Mouse (Mus musculus): ENCODE results near the gene Shb.
"Not testable (repeated sequence)": the region's sequence is repeated elsewhere in the genome, so short reads cannot be mapped to it uniquely, and the experiment has no call there.

The Shb gene

GRCm38 (mm10) chr4:45402281-45402680, 130.0 kb downstream of the Shb start:
- in situ Hi-C loops (cut with MboI, MseI): no loop called here

- in situ Hi-C loops (cut with MboI, MseI): no loop called here
Observed at GRCm38 (mm10) chr4:45399421-45400210, 132.7 kb downstream of the Shb start.

GRCm38 (mm10) chr4:45398315-45398714, 134.0 kb downstream of the Shb start:
- in situ Hi-C loops (cut with MboI, MseI): not testable (repeated sequence)

- in situ Hi-C loops (cut with MboI, MseI): not testable (repeated sequence)
Observed at GRCm38 (mm10) chr4:45396211-45396610, 136.1 kb downstream of the Shb start.

- in situ Hi-C loops (cut with MboI, MseI): no loop called here
Observed at GRCm38 (mm10) chr4:45393658-45394057, 138.6 kb downstream of the Shb start.

GRCm38 (mm10) chr4:45392994-45393393, 139.3 kb downstream of the Shb start:
- in situ Hi-C loops (cut with MboI, MseI): no loop called here

- in situ Hi-C loops (cut with MboI, MseI): no loop called here
Observed at GRCm38 (mm10) chr4:45392572-45392971, 139.7 kb downstream of the Shb start.

GRCm38 (mm10) chr4:45392099-45392498, 140.2 kb downstream of the Shb start:
- in situ Hi-C loops (cut with MboI, MseI): no loop called here

GRCm38 (mm10) chr4:45387296-45387695, 145.0 kb downstream of the Shb start:
- in situ Hi-C loops (cut with MboI, MseI): not testable (repeated sequence)

GRCm38 (mm10) chr4:45382133-45382532, 150.1 kb downstream of the Shb start:
- in situ Hi-C loops (cut with MboI, MseI): not testable (repeated sequence)

GRCm38 (mm10) chr4:45380903-45381580, 151.2 kb downstream of the Shb start:
- in situ Hi-C loops (cut with MboI, MseI): not testable (repeated sequence)

GRCm38 (mm10) chr4:45376573-45376972, 155.7 kb downstream of the Shb start:
- in situ Hi-C loops (cut with MboI, MseI): no loop called here

- in situ Hi-C loops (cut with MboI, MseI): no loop called here
Observed at GRCm38 (mm10) chr4:45374879-45375278, 157.4 kb downstream of the Shb start.

Data from regulatory T cell (primary cell).